Mouse (Mus musculus) frontal cortex, postnatal 10 days (tissue): Measurements from ENCODE around the gene 4930539E08Rik.

ENCODE experiments used
- DNase-seq, 2 experiments: peaks; one replicate each; pipeline ENCODE4 v3.0.0; 2022; ENCODE audit warnings: low spot score in 2 of 2, mixed read lengths in 1 of 2

The 4930539E08Rik gene

DNA sequence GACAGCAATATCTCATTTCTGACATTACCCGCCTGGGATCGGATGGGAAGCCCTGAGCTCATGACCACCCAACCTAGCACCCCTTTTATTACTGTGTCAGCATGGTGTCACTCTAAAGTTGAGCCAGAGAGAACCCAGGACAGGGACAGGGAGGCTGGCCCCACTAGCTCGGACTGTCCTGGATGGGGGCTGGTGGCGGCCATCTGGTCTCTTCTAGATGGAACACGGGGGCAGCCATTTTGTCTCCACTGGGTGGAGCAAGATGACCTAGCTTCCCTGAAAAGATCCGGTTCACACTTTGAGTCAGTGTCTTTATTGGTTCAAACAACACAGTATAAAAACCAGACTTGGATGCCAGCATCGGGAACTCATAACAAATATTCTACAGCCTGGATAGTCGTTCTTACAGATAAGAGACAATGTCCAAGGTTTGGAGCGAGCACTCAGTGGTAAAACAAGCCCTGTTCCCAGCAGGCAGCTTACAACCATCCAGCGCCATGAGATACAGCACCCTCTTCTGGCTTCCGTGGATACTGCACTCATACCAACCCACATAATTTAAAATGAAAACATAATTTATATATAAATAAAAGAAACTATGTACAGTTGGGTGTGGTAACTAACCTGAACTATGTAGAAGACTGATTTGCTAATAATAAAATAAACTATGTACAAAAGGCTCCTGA is 18.9 kb downstream of the 4930539E08Rik start:
- no peak for DNase-seq

DNA sequence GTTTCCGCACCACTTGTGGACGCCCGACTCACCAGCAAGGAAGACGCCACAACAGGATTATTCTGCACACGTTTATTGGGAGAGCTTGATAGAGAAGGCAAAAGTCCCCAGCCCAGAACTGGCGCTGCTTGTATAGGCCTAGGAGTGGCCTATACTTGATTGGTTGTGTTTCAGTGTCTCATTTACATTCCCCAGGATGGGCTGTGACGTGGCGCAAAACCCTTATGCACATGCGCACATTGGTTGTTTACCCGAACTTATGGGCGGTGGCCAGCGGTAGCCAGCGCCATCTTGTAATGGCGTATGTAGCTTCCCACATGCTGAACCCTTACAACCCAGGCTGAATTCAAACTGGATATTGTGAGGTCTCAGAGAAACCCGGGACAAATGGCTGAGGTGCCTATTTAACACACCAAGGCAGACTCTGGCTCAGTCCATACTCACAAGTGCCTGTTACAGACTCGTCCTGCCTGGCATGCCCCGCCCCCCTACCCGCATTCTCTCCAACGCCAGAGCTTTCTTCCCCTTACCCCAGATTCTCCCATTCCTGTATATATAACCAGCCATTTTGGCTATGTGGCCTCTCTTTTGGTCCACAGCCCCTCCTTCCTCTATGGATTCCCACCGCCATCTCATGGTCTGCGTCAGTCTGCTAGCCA is 19.8 kb downstream of the 4930539E08Rik start:
- DNase-seq: no peak

DNA sequence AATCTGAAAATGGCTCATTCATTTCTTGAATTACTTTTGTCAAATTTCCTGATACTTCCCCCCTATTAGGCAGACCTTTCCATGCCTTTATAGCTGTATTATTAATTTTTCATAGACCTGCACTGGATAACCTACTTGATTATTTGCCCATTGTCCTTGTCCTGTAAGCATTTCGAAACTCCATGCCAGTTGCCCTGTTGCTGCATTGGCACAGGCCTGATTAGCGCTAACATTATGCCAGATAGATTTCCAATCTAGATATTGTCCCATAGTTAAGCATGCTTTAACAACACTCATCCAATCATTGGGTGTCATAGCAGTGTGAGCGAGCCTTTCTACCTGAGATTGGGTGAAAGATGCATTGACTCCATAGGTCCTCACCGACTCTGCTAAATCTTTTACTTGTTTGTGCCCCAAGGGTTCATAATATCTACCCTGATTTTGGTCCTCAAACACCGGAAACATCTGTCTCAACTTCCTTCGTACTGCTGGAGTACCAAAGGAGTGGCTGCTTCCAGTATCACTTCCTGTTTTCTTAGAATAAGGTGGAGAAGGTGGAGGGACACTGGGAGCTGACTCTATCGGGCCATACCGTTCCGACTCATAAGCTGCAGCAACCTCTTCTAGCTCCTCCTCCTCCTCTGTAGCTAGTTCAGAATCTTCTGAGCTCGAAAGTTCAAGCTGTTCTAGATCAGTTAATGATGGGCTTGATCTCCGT is 20.9 kb downstream of the 4930539E08Rik start:
- DNase-seq: no peak

DNA sequence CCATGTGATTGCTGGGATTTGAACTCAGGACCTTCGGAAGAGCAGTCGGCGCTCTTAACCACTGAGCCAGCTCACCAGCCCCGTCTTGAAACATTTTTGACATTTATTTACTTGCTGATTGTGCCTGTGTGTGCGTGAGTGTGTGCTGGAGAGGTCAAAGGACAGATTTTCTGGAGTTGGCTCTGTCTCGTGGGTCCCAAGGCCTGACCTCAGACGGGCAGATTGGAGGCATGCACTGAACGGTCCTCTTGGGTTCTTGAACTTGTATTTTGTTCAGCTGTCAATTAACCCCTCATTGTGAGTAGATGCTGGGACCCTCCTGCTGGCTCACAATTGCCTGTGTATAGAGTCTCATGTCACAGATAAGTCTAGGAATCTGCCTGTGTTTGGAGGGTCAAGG is 28.9 kb downstream of the 4930539E08Rik start:
- DNase-seq: no peak

DNA sequence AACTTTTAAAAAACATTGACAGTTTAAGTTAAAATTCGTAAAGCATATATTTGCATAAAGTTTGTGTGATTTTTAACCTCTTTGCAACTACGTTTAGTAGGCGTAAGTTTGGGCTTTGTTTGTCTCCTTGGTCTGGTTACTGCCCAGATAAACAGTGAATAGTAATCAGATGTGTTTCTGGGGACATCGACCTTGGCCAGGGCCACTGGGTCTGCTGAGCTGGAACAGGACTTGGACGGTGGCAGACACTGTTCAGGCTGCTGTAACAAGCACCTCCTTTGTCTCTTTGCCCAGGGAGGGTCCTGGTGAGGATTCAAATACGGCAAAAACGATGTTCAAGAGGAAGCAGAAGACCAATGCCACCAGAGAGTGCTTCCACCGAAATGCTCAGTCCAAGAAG is 29.9 kb downstream of the 4930539E08Rik start:
- no peak for DNase-seq

DNA sequence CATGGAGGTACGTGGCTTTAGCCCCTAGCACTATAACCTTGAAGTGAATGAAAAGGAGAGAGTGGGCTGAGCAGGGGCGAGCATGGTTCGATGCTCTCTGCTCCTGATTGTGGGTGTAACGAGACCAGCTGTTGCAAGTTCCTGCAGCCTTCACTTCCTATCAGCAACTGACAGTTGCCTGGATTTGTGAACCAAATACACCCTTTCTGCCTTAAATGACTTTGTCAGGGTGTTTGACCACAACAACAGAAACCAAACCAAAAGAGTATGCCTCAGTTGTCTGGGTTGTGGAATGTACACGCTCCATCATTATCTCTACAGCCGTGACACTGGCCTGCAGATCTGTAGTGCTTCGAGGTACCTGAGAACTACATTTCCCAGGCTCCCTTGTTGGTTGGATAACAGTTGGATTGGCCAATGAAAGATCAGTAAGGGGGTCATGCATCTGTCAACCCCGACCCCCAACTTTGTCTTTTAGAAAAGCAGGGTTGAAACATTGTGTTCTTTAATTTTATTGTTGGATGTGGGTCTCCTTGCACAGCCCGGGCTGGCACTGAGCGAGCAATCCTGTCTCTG is 31.1 kb downstream of the 4930539E08Rik start:
- DNase-seq: no peak

DNA sequence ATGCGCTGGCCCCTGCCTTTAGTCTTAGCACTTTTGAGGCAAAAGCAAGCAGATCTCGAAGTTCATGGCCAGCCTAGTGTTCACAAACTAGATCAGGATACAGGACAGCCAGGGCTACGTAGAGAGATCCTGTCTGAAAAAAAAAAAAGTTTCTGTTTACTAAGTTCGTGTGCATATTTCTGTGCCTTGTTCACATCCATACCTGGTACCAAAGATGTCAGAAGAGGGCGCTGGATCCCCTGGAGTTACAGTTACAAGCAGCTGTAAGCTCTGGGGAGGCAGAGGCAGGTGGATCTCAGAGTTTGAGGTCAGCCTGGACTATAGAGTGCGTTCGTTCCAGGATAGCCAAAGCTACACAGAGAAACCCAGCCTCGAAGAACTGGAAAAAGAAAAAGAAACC is 32.3 kb downstream of the 4930539E08Rik start:
- no peak for DNase-seq

- DNase-seq: peak; percentile 45 to 50
Observed at GRCm38 (mm10) chr17:28882316-28882715, 32.8 kb downstream of the 4930539E08Rik start.

- peak; percentile 54 to 72 for DNase-seq
Observed at GRCm38 (mm10) chr17:28879931-28880391, 35.2 kb downstream of the 4930539E08Rik start.

DNA sequence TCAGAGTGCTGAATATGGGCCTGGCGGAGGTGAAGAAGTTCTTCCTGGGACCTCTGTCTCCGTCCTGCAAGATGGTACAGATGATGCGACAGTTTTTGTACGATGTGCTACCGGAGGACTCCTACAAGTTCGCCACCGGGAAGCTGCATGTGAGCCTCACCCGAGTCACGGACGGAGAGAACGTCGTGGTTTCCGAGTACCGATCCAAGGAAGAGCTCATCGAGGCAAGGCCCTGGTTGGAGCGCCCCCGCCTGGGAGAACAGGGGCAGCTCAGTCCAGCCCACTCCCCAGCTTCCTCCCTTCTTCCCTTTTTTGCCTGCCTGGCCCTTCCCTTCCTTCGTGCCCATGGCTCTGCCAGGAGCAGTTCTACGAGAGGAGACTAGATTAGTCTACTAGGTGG is 38.3 kb downstream of the 4930539E08Rik start:
- peak in 1 of 2 experiments; percentile 33 for DNase-seq

DNA sequence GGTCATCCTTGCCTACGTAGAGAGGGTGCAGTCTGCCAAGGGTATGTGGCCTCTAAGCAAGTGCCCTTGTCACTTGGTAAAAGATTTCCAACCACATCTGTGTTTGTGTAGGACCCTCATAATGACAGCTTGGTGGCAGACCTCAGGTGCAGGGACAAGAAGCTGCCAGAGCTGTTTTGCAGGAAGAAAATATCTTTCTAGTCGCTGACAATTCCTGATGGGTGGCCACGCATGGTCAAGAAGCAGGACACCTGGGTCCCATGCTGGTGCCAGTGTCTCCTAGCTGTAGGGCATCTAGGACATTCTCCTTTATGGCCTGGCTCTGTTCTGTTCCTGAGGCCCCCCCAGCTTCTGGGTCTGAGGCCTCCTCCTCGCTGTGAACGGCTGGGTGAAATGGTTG is 38.8 kb downstream of the 4930539E08Rik start:
- DNase-seq: no peak

GRCm38 (mm10) chr17:28875316-28875715 is 39.8 kb downstream of the 4930539E08Rik start:
- peak; percentile 51 to 61 for DNase-seq

- no peak for DNase-seq
Observed at GRCm38 (mm10) chr17:28874825-28875224, 40.3 kb downstream of the 4930539E08Rik start.

GRCm38 (mm10) chr17:28874216-28874615 is 40.9 kb downstream of the 4930539E08Rik start:
- no peak for DNase-seq

GRCm38 (mm10) chr17:28872322-28872721 is 42.8 kb downstream of the 4930539E08Rik start:
- no peak for DNase-seq

DNA sequence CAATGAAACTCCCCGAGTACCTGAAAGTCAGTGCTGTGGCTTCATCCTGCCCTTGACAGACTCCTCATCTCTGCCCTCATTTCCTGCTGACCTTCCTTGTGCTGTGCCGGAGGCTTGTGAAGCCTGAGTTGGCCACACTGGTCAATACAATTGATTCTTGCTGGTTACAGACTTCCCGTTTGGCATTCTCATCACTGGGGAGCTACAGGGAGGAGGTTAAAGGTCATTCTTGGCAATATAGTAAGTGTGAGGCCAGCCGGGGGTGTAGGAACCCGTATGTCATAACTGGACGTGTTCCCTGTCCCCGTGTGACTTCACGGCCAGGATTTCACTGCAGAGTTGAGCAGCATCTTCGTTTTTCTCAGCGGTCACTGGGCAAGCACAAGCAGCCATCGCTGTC is 43.3 kb downstream of the 4930539E08Rik start:
- DNase-seq: no peak

DNA sequence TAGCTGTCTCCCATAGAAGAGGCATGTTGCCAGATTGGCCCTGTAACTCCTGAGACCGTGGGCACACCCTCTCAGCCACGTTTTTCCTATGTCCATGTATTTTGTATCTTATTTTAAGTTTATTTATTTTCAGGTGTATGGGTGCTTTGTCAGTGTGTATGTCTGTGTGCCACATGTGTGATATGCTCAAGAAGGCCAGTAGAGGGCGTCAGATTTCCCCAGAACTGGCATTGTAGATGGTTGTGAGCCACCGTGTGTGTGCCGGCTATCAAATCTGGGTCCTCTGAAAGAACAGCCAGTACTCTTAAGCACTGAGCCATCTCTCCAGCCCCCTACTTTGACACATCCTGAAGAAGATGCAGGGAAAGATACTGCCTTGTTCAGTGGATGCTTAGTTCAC is 44.7 kb downstream of the 4930539E08Rik start:
- no peak for DNase-seq

DNA sequence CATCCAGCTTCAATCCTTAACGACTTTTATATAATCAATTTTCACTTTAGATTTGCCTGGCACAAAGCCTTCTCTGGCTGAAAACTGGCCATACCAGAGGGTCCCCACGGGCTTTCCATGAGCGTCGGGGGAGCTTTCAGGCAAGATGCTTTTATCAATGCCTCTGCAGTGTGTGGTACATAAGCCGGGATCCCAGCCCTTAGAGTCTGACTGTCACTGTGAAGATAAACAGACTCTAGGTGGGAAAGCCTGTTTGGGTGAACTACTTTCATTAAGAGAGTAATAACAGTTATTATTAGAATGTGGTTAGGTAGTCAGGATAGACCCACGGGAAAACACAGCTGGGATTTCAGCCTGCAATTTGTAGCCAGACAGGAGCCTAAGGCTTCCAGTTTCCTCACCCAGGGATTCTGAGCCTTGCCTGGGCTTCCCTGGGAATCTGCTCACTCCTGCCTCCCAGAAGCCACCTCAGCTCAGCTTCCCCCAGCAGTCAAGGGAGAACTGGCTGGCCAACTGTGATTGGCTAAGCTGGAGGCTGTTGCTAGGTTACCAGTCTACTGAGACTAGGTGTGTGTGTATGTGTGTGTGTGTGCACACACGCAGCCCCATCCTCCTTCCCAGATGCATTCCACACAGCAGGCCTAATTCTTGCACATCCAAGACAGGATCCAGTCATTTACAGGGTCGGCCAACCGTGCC is 45.6 kb downstream of the 4930539E08Rik start:
- DNase-seq: peak; percentile 64 to 78

GRCm38 (mm10) chr17:28867381-28867780 is 47.7 kb downstream of the 4930539E08Rik start:
- DNase-seq: no peak

DNA sequence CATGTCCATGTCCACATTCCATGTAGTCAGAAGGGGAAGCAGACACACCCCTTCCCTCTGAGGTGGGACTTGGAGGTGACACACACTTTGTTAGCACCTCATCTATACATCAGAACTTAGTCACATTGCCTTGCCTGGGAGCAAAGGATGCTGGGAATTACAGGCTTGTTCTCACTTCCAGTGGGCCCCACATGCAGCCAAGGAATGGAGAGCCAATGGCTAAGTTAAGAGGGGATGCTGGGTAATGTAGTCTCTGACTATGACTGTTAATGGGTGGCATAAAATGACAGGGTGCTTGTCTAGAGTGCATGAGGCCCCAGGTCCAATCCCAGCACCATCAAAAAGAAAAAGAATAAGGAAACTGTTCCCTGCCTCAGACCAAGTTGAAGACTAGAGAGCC is 48.2 kb downstream of the 4930539E08Rik start:
- no peak for DNase-seq

- DNase-seq: no peak
Observed at GRCm38 (mm10) chr17:28864464-28864863, 50.7 kb downstream of the 4930539E08Rik start.

- no peak for DNase-seq
Observed at GRCm38 (mm10) chr17:28863926-28864325, 51.2 kb downstream of the 4930539E08Rik start.
